In the genomic region with DNA sequence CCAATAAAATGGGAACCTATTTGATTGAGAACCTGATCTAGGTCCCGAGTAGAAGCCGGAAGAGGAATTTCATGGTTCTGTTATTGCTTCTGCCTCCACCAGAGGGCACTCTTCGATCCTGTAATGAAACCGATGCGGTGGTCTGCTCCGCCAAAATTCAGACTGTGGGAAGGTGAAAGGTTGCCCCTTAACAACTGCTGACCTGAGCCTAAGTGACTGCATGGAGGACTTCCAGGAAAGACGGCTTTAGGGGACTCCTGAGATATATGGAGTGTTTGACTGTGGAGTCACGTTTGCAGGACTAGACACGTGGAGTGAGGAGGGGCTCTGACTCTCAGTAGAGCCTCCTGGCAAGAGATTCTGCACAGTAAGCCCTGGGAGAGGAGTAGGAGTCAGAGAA, we compare ENCODE assay signal across 8 mouse cellular contexts.
DNase-seq lines count a peak whose midpoint lies in the region.

No protein-coding gene starts in this region.

- DNase-seq in urinary bladder, adult 18-20 months (ENCODE audit: low spot score in 2 of 2): peak; percentile 6 to 20
- DNase-seq in urinary bladder, postnatal 4 days (ENCODE audit: low spot score in 2 of 2): no peak
- peak; percentile 37 for DNase-seq in cerebellum, adult 8-10 months
- peak; percentile 69 for DNase-seq in forelimb bud, embryonic 11.5 days (ENCODE audit: low read depth, low spot score)
- DNase-seq in induced T-regulatory cell, adult 2 months (ENCODE audit: low read depth): peak; percentile 57
- peak; percentile 12 for DNase-seq in liver
- peak; percentile 70 for DNase-seq in neural tube, embryonic 10.5 days (ENCODE audit: extremely low spot score, low spot score)
- DNase-seq in thymus, postnatal 4 days: peak; percentile 65

Comparison
In these comparisons a context has a peak if more than half of its experiments do, and no peak if none do; other contexts are left out.
1. DNase-seq: peak in urinary bladder, adult 18-20 months (2 of 2), cerebellum, adult 8-10 months (single experiment), forelimb bud, embryonic 11.5 days (single experiment), induced T-regulatory cell, adult 2 months (single experiment), liver (single experiment), neural tube, embryonic 10.5 days (single experiment) and thymus, postnatal 4 days (single experiment); none in urinary bladder, postnatal 4 days (0 of 2).